ENCODE assay signal across 9 mouse cellular contexts in genomic region chr17:51962529-51963110, GRCm38 (mm10).
"Had no signal": no experiment of that assay in that cellular context is flagged by ENCODE, and none has a peak within 500 bp of the region (broad histone marks: within the 10 kb centered on the region; RNA-seq: fewer than 3 reads in every experiment).

No protein-coding gene starts in this region.

- ATAC-seq: lung, postnatal 0 days; midbrain, embryonic 16.5 days had no signal

- DNase-seq: kidney, adult 9 months; kidney, postnatal 10 days; kidney, postnatal 4 days; lung, adult 2 months; lung, postnatal 36 days; retina, postnatal 1 day; thymus, postnatal 4 days had no signal
